Comparison of ENCODE assay signal across 19 mouse cellular contexts in genomic region chr17:86175516-86175915, GRCm38 (mm10). TPM values are rescaled to one million over a fixed set of nuclear protein-coding genes. Genes with fewer than 3 reads are reported as not detected.
A peak's percentile ranks its signal among the peaks of the same experiment; 100 is the strongest.
DNase-seq lines count a peak whose midpoint lies in the region; ATAC-seq lines count a peak whose summit lies in the region.
"Had no signal": no experiment of that assay in that cellular context is flagged by ENCODE, and none has a peak within 500 bp of the region (broad histone marks: within the 10 kb centered on the region; RNA-seq: fewer than 3 reads in every experiment).

No protein-coding gene starts in this region.

- H3K27ac ChIP-seq in intestine, embryonic 14.5 days (ENCODE audit: low read depth): no peak overlapping the region
- H3K27ac ChIP-seq in intestine, embryonic 16.5 days (ENCODE audit: low read length): no peak overlapping the region
- H3K27ac ChIP-seq in embryonic facial prominence, embryonic 14.5 days (replicated peaks; ENCODE audit: low read depth, low read length): no peak overlapping the region
- H3K27ac ChIP-seq: embryonic facial prominence, embryonic 13.5 days; heart, adult 2 months; hindbrain, embryonic 15.5 days had no signal

- WGBS in intestine, embryonic 14.5 days: 45% methylated on average over 9 of the region's 9 CpGs
- 50% methylated on average over 9 of the region's 9 CpGs for WGBS in intestine, embryonic 16.5 days
- 45% methylated on average over 9 of the region's 9 CpGs for WGBS in embryonic facial prominence, embryonic 14.5 days

- H3K4me2 ChIP-seq in intestine, embryonic 14.5 days (ENCODE audit: low read length): no peak overlapping the region
- H3K4me2 ChIP-seq in intestine, embryonic 16.5 days (ENCODE audit: low read depth, low read length): no peak overlapping the region
- H3K4me2 ChIP-seq in embryonic facial prominence, embryonic 14.5 days (ENCODE audit: low read depth, low read length): no peak overlapping the region
- H3K4me2 ChIP-seq: embryonic facial prominence, embryonic 13.5 days; heart, embryonic 12.5 days; hindbrain, embryonic 15.5 days had no signal

- no peaks in the 10 kb centered on the region for H3K9me3 ChIP-seq in intestine, embryonic 14.5 days (ENCODE audit: control insufficient read depth, low read length)
- no peaks in the 10 kb centered on the region for H3K9me3 ChIP-seq in intestine, embryonic 16.5 days (ENCODE audit: control insufficient read depth, low read length)
- no peaks in the 10 kb centered on the region for H3K9me3 ChIP-seq in embryonic facial prominence, embryonic 14.5 days (ENCODE audit: control insufficient read depth, low read length)
- H3K9me3 ChIP-seq: embryonic facial prominence, embryonic 13.5 days; G1E; heart, embryonic 12.5 days; hindbrain, embryonic 15.5 days had no signal

- H3K9ac ChIP-seq in intestine, embryonic 14.5 days (ENCODE audit: low read length): no peak overlapping the region
- H3K9ac ChIP-seq in intestine, embryonic 16.5 days (ENCODE audit: low read depth, low read length): no peak overlapping the region
- H3K9ac ChIP-seq in embryonic facial prominence, embryonic 14.5 days (ENCODE audit: low read depth, low read length): no peak overlapping the region
- H3K9ac ChIP-seq: embryonic facial prominence, embryonic 13.5 days; heart, embryonic 12.5 days; hindbrain, embryonic 15.5 days had no signal

- no peak for ATAC-seq in intestine, embryonic 14.5 days (replicated peaks; ENCODE audit: low FRiP score, low TSS enrichment, low read depth)
- no peak for ATAC-seq in intestine, embryonic 16.5 days
- ATAC-seq in embryonic facial prominence, embryonic 14.5 days (ENCODE audit: low read depth): peak; percentile 47; the same call in 1 of the 2 replicates
- no peak for ATAC-seq in frontal cortex, adult (ENCODE audit: low TSS enrichment)
- ATAC-seq: forebrain, embryonic 14.5 days had no signal

- H3K27me3 ChIP-seq in intestine, embryonic 14.5 days (replicated peaks; ENCODE audit: control insufficient read depth, insufficient read depth, low read length): no peaks in the 10 kb centered on the region
- H3K27me3 ChIP-seq in intestine, embryonic 16.5 days (replicated peaks; ENCODE audit: control insufficient read depth, insufficient read depth, low read length): no peaks in the 10 kb centered on the region
- H3K27me3 ChIP-seq in embryonic facial prominence, embryonic 14.5 days (replicated peaks; ENCODE audit: control insufficient read depth, insufficient read depth, low read length): no peaks in the 10 kb centered on the region
- H3K27me3 ChIP-seq: embryonic facial prominence, embryonic 13.5 days; heart, embryonic 12.5 days; hindbrain, embryonic 15.5 days had no signal

- no peak overlapping the region for H3K4me3 ChIP-seq in intestine, embryonic 14.5 days (ENCODE audit: low read depth, low read length)
- H3K4me3 ChIP-seq in intestine, embryonic 16.5 days (ENCODE audit: low read length): no peak overlapping the region
- no peak overlapping the region for H3K4me3 ChIP-seq in embryonic facial prominence, embryonic 14.5 days (ENCODE audit: low read depth, low read length)
- H3K4me3 ChIP-seq: embryonic facial prominence, embryonic 13.5 days; heart, adult 2 months; heart, embryonic 12.5 days; hindbrain, embryonic 15.5 days had no signal

- peaks cover 8% of the 10 kb centered on the region for H3K4me1 ChIP-seq in intestine, embryonic 14.5 days (replicated peaks; ENCODE audit: control insufficient read depth, insufficient read depth, low read length)
- H3K4me1 ChIP-seq in intestine, embryonic 16.5 days (ENCODE audit: control insufficient read depth, insufficient read depth, low read length): peaks cover 9% of the 10 kb centered on the region
- peaks cover 13% of the 10 kb centered on the region for H3K4me1 ChIP-seq in embryonic facial prominence, embryonic 14.5 days (ENCODE audit: control insufficient read depth, insufficient read depth, low read length)

- H3K36me3 ChIP-seq in intestine, embryonic 14.5 days (ENCODE audit: control insufficient read depth, insufficient read depth, low read length): peaks cover 5% of the 10 kb centered on the region; the same call in 1 of the 2 replicates
- H3K36me3 ChIP-seq in intestine, embryonic 16.5 days (ENCODE audit: control insufficient read depth, insufficient read depth, low read length): no peaks in the 10 kb centered on the region
- H3K36me3 ChIP-seq in embryonic facial prominence, embryonic 14.5 days (ENCODE audit: control insufficient read depth, insufficient read depth, low read length): 0 out of 2 replicates have a peak, but pooled peaks cover 19% of the 10 kb centered on the region
- H3K36me3 ChIP-seq: hindbrain, embryonic 15.5 days had no signal

- peak; percentile 49 for DNase-seq in intestine, embryonic 14.5 days (ENCODE audit: low spot score)
- peak; percentile 86 for DNase-seq in MN1 (ENCODE audit: low spot score)
- DNase-seq in embryonic facial prominence, embryonic 14.5 days (ENCODE audit: low spot score): peak; percentile 31
- DNase-seq in lung, postnatal 36 days: no peak
- DNase-seq: adrenal gland, adult 2 months; adrenal gland, postnatal 25 days; cerebellum, adult 18-20 months; cerebellum, adult 9-11 months; gastrocnemius, postnatal 14 days; heart, adult 2 months; kidney, adult 11 months; kidney, adult 9 months had no signal

RNA-seq across cellular contexts. Expression of gene Prkce, which starts 7.9 kb away (rescaled TPM):
- polyA plus RNA-seq in intestine, embryonic 14.5 days (2014; fragmentation: Nextera tagmentation; extraction: Ambion mirVana): 7.5 and 7.7 TPM in 2 replicates
- 5.0 TPM in 2 replicates for polyA plus RNA-seq in intestine, embryonic 16.5 days (2015; fragmentation: Nextera tagmentation; extraction: Ambion mirVana)
- 8.7 and 9.7 TPM in 2 replicates for polyA plus RNA-seq in embryonic facial prominence, embryonic 14.5 days (2014; fragmentation: Nextera tagmentation; extraction: Ambion mirVana)

RNA-seq across cellular contexts. Expression of gene Srbd1, which starts 30.5 kb away (rescaled TPM):
- polyA plus RNA-seq in intestine, embryonic 14.5 days (2014; fragmentation: Nextera tagmentation; extraction: Ambion mirVana): 7.5 and 9.4 TPM in 2 replicates
- polyA plus RNA-seq in intestine, embryonic 16.5 days (2015; fragmentation: Nextera tagmentation; extraction: Ambion mirVana): 13.2 and 13.3 TPM in 2 replicates
- polyA plus RNA-seq in embryonic facial prominence, embryonic 14.5 days (2014; fragmentation: Nextera tagmentation; extraction: Ambion mirVana): 8.8 and 9.3 TPM in 2 replicates
